Comparison of ENCODE assay signal across 22 mouse cellular contexts in genomic region chr3:52469397-52469796, GRCm38 (mm10).
DNase-seq lines count a peak whose midpoint lies in the region; ATAC-seq and TF ChIP-seq lines count a peak whose summit lies in the region.
"Had no signal": no experiment of that assay in that cellular context is flagged by ENCODE, and none has a peak within 500 bp of the region (broad histone marks: within the 10 kb centered on the region; RNA-seq: fewer than 3 reads in every experiment).

No protein-coding gene starts in this region.

- no peak overlapping the region for H3K4me3 ChIP-seq in liver, adult 2 months (ENCODE audit: insufficient read depth, low read depth, low read length)
- no peak overlapping the region for H3K4me3 ChIP-seq in liver, embryonic 12.5 days
- H3K4me3 ChIP-seq in forebrain, embryonic 10.5 days = no peak overlapping the region
- H3K4me3 ChIP-seq: embryonic facial prominence, embryonic 10.5 days; embryonic facial prominence, embryonic 12.5 days; forebrain, embryonic 12.5 days had no signal

- H3K4me1 ChIP-seq in liver, adult 2 months (ENCODE audit: control insufficient read depth, insufficient read depth, low read length) = peaks cover 7% of the 10 kb centered on the region
- H3K4me1 ChIP-seq in liver, embryonic 12.5 days = no peaks in the 10 kb centered on the region
- H3K4me1 ChIP-seq in forebrain, embryonic 10.5 days = no peaks in the 10 kb centered on the region
- H3K4me1 ChIP-seq: embryonic facial prominence, embryonic 12.5 days; forebrain, embryonic 12.5 days had no signal

- H3K4me2 ChIP-seq in liver, embryonic 12.5 days = no peak overlapping the region
- H3K4me2 ChIP-seq: embryonic facial prominence, embryonic 12.5 days; forebrain, embryonic 12.5 days had no signal

- no peak overlapping the region for H3K9ac ChIP-seq in liver, adult 2 months (ENCODE audit: low read depth, low read length)
- no peak overlapping the region for H3K9ac ChIP-seq in liver, embryonic 12.5 days
- H3K9ac ChIP-seq: embryonic facial prominence, embryonic 12.5 days; forebrain, embryonic 12.5 days had no signal

- peaks cover 7% of the 10 kb centered on the region; the same call in 1 of the 2 replicates for H3K9me3 ChIP-seq in liver, embryonic 12.5 days (replicated peaks)
- H3K9me3 ChIP-seq in forebrain, embryonic 10.5 days = peaks cover 14% of the 10 kb centered on the region

- no peaks in the 10 kb centered on the region for H3K79me2 ChIP-seq in liver, adult 2 months (ENCODE audit: control insufficient read depth, insufficient read depth, low read length)

- no peaks in the 10 kb centered on the region for H3K27me3 ChIP-seq in liver, adult 2 months (ENCODE audit: control insufficient read depth, insufficient read depth, low read length)
- no peaks in the 10 kb centered on the region for H3K27me3 ChIP-seq in liver, embryonic 12.5 days (replicated peaks)
- no peaks in the 10 kb centered on the region for H3K27me3 ChIP-seq in forebrain, embryonic 10.5 days (ENCODE audit: poor library complexity, severe bottlenecking)
- H3K27me3 ChIP-seq: CH12.LX; embryonic facial prominence, embryonic 12.5 days; forebrain, embryonic 12.5 days; Patski had no signal

- WGBS in liver, adult 2 months = 39% methylated on average over 5 of the region's 5 CpGs
- WGBS in liver, embryonic 12.5 days (ENCODE audit: insufficient replicate concordance) = 67% methylated on average over 5 of the region's 5 CpGs
- 91% methylated on average over 5 of the region's 5 CpGs for WGBS in forebrain, embryonic 10.5 days

- peak; percentile 71 for DNase-seq in liver, adult 2 months (ENCODE audit: extremely low read depth, low read depth, low spot score)
- no peak for DNase-seq in forebrain, embryonic 10.5 days (ENCODE audit: extremely low spot score, low spot score)
- no peak for DNase-seq in thymus, postnatal 10 days (ENCODE audit: low spot score in 2 of 2)
- DNase-seq: adrenal gland, adult 8-10 months; adrenal gland, postnatal 14 days; adrenal gland, postnatal 36 days; B cell, adult 2 months; cerebellum, adult 11-12 months; cerebellum, adult 2 months; cerebellum, adult 9-10 months; cerebellum, postnatal 10 days; cerebellum, postnatal 25 days had no signal

- H3K36me3 ChIP-seq in liver, adult 2 months (ENCODE audit: control insufficient read depth, insufficient read depth, low read length) = no peaks in the 10 kb centered on the region
- no peaks in the 10 kb centered on the region for H3K36me3 ChIP-seq in liver, embryonic 12.5 days
- no peaks in the 10 kb centered on the region for H3K36me3 ChIP-seq in forebrain, embryonic 10.5 days (replicated peaks)
- H3K36me3 ChIP-seq: embryonic facial prominence, embryonic 10.5 days; embryonic facial prominence, embryonic 12.5 days; forebrain, embryonic 12.5 days; G1E had no signal

- TF ChIP-seq POLR2A in liver, adult 2 months (IDR thresholded peaks at IDR 0.05; ENCODE audit: extremely low read depth, insufficient read depth, low read length) = no peak

- no peak for TF ChIP-seq CTCF in liver, adult 2 months (IDR thresholded peaks at IDR 0.05; ENCODE audit: low read depth, low read length)

- no peak overlapping the region for H3K27ac ChIP-seq in liver, adult 2 months (replicated peaks; ENCODE audit: insufficient read depth, low read depth, low read length)
- no peak overlapping the region for H3K27ac ChIP-seq in liver, embryonic 12.5 days
- no peak overlapping the region for H3K27ac ChIP-seq in forebrain, embryonic 10.5 days
- H3K27ac ChIP-seq: embryonic facial prominence, embryonic 10.5 days; embryonic facial prominence, embryonic 12.5 days; forebrain, embryonic 12.5 days had no signal

- no peak for ATAC-seq in liver, embryonic 12.5 days
- ATAC-seq in granulocyte monocyte progenitor cell, adult 5-6 weeks (replicated peaks; ENCODE audit: poor library complexity, severe bottlenecking) = 0 out of 2 replicates have a peak, but pooled peaks have one; percentile 24
- ATAC-seq: forebrain, embryonic 14.5 days; forebrain, embryonic 16.5 days; Patski had no signal
